In the genomic region with DNA sequence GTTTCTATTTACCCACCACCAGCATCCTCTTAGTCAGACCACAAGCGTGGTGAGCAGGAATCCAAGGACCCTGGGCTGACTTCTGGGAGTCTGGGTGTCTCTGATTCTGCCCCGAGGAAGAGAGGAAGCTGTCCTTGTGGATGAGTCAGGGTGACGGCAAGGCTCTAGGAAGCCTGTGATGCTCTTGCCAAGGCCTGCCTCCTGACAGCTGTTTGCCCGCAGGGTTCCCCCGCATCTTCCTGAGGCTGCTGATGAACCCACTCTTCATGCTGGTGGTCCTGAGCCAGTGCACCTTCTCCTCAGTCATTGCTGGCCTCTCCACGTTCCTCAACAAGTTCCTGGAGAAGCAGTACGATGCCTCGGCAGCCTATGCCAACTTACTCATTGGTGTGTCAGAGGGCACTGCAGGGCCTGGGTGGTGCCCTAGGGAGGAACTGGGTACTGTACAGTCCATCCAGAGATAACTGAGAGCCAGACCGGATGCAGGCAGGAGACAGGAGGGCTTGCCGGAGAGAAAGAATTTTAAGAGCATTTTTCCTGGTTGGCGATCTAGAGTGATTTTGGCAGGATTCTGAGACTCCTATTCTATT, we compare ENCODE assay signal across 21 mouse cellular contexts. TPM values are rescaled to one million over a fixed set of nuclear protein-coding genes. Genes with fewer than 3 reads are reported as not detected.
DNase-seq lines count a peak whose midpoint lies in the region; ATAC-seq and TF ChIP-seq lines count a peak whose summit lies in the region.
"Had no signal": no experiment of that assay in that cellular context is flagged by ENCODE, and none has a peak within 500 bp of the region (broad histone marks: within the 10 kb centered on the region; RNA-seq: fewer than 3 reads in every experiment).

No protein-coding gene starts in this region.

- no peak for TF ChIP-seq EP300 in lung, postnatal 0 days (IDR thresholded peaks at IDR 0.05)

- peak; percentile 41 for DNase-seq in lung, postnatal 0 days (ENCODE audit: low spot score)
- no peak for DNase-seq in lung, postnatal 10 days
- DNase-seq in Patski (ENCODE audit: low read depth, low spot score): no peak
- DNase-seq in adrenal gland, postnatal 14 days: peak; percentile 72
- no peak for DNase-seq in retina, embryonic 14.5 days (ENCODE audit: low spot score)
- DNase-seq in midbrain, embryonic 14.5 days: no peak
- DNase-seq: embryo, embryonic 11 days; gastrocnemius, adult 2 months; heart, postnatal 14 days; kidney, adult 9 months; kidney, postnatal 4 days; liver, embryonic 13.5 days; right cerebral cortex, postnatal 25 days; thymus, adult 18-20 months had no signal

- H3K9me3 ChIP-seq in lung, postnatal 0 days (ENCODE audit: low read length): no peaks in the 10 kb centered on the region
- H3K9me3 ChIP-seq in intestine, embryonic 15.5 days: no peaks in the 10 kb centered on the region
- no peaks in the 10 kb centered on the region for H3K9me3 ChIP-seq in midbrain, embryonic 14.5 days (ENCODE audit: control insufficient read depth, low read length)
- H3K9me3 ChIP-seq: hindbrain, embryonic 13.5 days; limb, embryonic 13.5 days; liver, embryonic 13.5 days had no signal

- H3K27me3 ChIP-seq in lung, postnatal 0 days (replicated peaks; ENCODE audit: insufficient read depth, low read length): no peaks in the 10 kb centered on the region
- H3K27me3 ChIP-seq in Patski: no peaks in the 10 kb centered on the region
- no peaks in the 10 kb centered on the region for H3K27me3 ChIP-seq in intestine, embryonic 15.5 days (replicated peaks)
- H3K27me3 ChIP-seq in midbrain, embryonic 14.5 days (ENCODE audit: control insufficient read depth, insufficient read depth, low read length): no peaks in the 10 kb centered on the region
- H3K27me3 ChIP-seq: heart, embryonic 12.5 days; hindbrain, embryonic 13.5 days; limb, embryonic 13.5 days; liver, embryonic 13.5 days had no signal

- 59% methylated on average over 11 of the region's 11 CpGs for WGBS in lung, postnatal 0 days
- WGBS in intestine, embryonic 15.5 days: 77% methylated on average over 11 of the region's 11 CpGs
- 92% methylated on average over 11 of the region's 11 CpGs for WGBS in midbrain, embryonic 14.5 days

- CTCF ChIA-PET in Patski (lab: Charles Lee): no interaction called here

- no peak overlapping the region for H3K27ac ChIP-seq in lung, postnatal 0 days (ENCODE audit: low read length)
- no peak overlapping the region for H3K27ac ChIP-seq in intestine, embryonic 15.5 days
- H3K27ac ChIP-seq in midbrain, embryonic 14.5 days (replicated peaks; ENCODE audit: low read depth, low read length): no peak overlapping the region
- H3K27ac ChIP-seq: gastrocnemius, adult 2 months; hindbrain, embryonic 13.5 days; limb, embryonic 13.5 days; liver, embryonic 13.5 days had no signal

- TF ChIP-seq CTCF in lung, postnatal 0 days (IDR thresholded peaks at IDR 0.05): no peak
- TF ChIP-seq CTCF in Patski (IDR thresholded peaks at IDR 0.05): no peak

- POLR2A ChIA-PET in Patski (lab: Charles Lee): no interaction called here

- H3K36me3 ChIP-seq in lung, postnatal 0 days (ENCODE audit: insufficient read depth, low read length): no peaks in the 10 kb centered on the region
- H3K36me3 ChIP-seq in intestine, embryonic 15.5 days: no peaks in the 10 kb centered on the region
- no peaks in the 10 kb centered on the region for H3K36me3 ChIP-seq in midbrain, embryonic 14.5 days (ENCODE audit: control insufficient read depth, insufficient read depth, low read length)
- H3K36me3 ChIP-seq: G1E; hindbrain, embryonic 13.5 days; limb, embryonic 13.5 days; liver, embryonic 13.5 days had no signal

- in situ Hi-C loops in Patski (cut with MboI; ENCODE audit: low pct_unique_long_range_greater_than_20kb): no loop called here

- peaks cover 5% of the 10 kb centered on the region; the same call in 1 of the 2 replicates for H3K4me1 ChIP-seq in lung, postnatal 0 days (ENCODE audit: insufficient read depth, low read depth, low read length)
- H3K4me1 ChIP-seq in intestine, embryonic 15.5 days (replicated peaks): peaks cover 7% of the 10 kb centered on the region; the same call in 1 of the 2 replicates
- H3K4me1 ChIP-seq in midbrain, embryonic 14.5 days (ENCODE audit: control insufficient read depth, insufficient read depth, low read length): no peaks in the 10 kb centered on the region
- H3K4me1 ChIP-seq: hindbrain, embryonic 13.5 days; limb, embryonic 13.5 days; liver, embryonic 13.5 days had no signal

- H3K4me3 ChIP-seq in lung, postnatal 0 days (ENCODE audit: low read depth, low read length): no peak overlapping the region
- no peak overlapping the region for H3K4me3 ChIP-seq in intestine, embryonic 15.5 days (replicated peaks)
- H3K4me3 ChIP-seq in midbrain, embryonic 14.5 days (replicated peaks; ENCODE audit: low read depth, low read length): no peak overlapping the region
- H3K4me3 ChIP-seq: gastrocnemius, adult 2 months; heart, embryonic 12.5 days; hindbrain, embryonic 13.5 days; limb, embryonic 13.5 days; liver, embryonic 13.5 days had no signal

- H3K4me2 ChIP-seq in lung, postnatal 0 days (replicated peaks; ENCODE audit: low read depth, low read length): no peak overlapping the region
- H3K4me2 ChIP-seq in intestine, embryonic 15.5 days (replicated peaks): no peak overlapping the region
- H3K4me2 ChIP-seq in midbrain, embryonic 14.5 days (ENCODE audit: low read length): no peak overlapping the region
- H3K4me2 ChIP-seq: heart, embryonic 12.5 days; hindbrain, embryonic 13.5 days; limb, embryonic 13.5 days; liver, embryonic 13.5 days had no signal

- H3K9ac ChIP-seq in lung, postnatal 0 days (replicated peaks; ENCODE audit: low read depth): no peak overlapping the region
- no peak overlapping the region for H3K9ac ChIP-seq in intestine, embryonic 15.5 days
- no peak overlapping the region for H3K9ac ChIP-seq in midbrain, embryonic 14.5 days (replicated peaks; ENCODE audit: low read length)
- H3K9ac ChIP-seq: heart, embryonic 12.5 days; hindbrain, embryonic 13.5 days; limb, embryonic 13.5 days; liver, embryonic 13.5 days had no signal

- ATAC-seq in lung, postnatal 0 days: peak; percentile 25; the same call in 1 of the 2 replicates
- peak; percentile 39 for ATAC-seq in Patski
- ATAC-seq in intestine, embryonic 15.5 days: no peak
- ATAC-seq in midbrain, embryonic 14.5 days (ENCODE audit: low FRiP score, low TSS enrichment): no peak
- ATAC-seq: forebrain, embryonic 16.5 days; midbrain, embryonic 16.5 days had no signal

RNA-seq across cellular contexts. Expression of gene Rab6b, which starts 38.6 kb away (rescaled TPM):
- 6.8 and 7.3 TPM in 2 replicates for polyA plus RNA-seq in lung, postnatal 0 days (2015; fragmentation: Nextera tagmentation; extraction: Ambion mirVana)
- polyA plus RNA-seq in Patski (2021): 43.8 TPM
- 3.1 and 9.2 TPM in 2 replicates for total RNA-seq in adrenal gland, postnatal 14 days (2021)
- 5.7 and 5.9 TPM in 2 replicates for polyA plus RNA-seq in intestine, embryonic 15.5 days (2015; fragmentation: Nextera tagmentation; extraction: Ambion mirVana)
- polyA plus RNA-seq in midbrain, embryonic 14.5 days (2014; fragmentation: Nextera tagmentation; extraction: Ambion mirVana): 64.2 and 93.4 TPM in 2 replicates
- polyA plus RNA-seq: G1E had no signal

Comparison
In these comparisons a context has a peak if more than half of its experiments do, and no peak if none do; other contexts are left out.
1. DNase-seq: peak in lung, postnatal 0 days (single experiment) and adrenal gland, postnatal 14 days (single experiment); none in lung, postnatal 10 days (single experiment), Patski (single experiment), retina, embryonic 14.5 days (single experiment) and midbrain, embryonic 14.5 days (single experiment).
2. ATAC-seq: peak in lung, postnatal 0 days (single experiment) and Patski (single experiment); none in intestine, embryonic 15.5 days (single experiment) and midbrain, embryonic 14.5 days (single experiment).